Mouse (Mus musculus): ENCODE results near the gene Nmnat3. TPM values are rescaled to one million over a fixed set of nuclear protein-coding genes. Genes with fewer than 3 reads are reported as not detected.

Gene Nmnat3
- polyA plus RNA-seq, 1 experiment from 2014 or later, result 15.1 TPM

- Histone ChIP-seq H3K4me2 (ENCODE audit: low read length) (no peak overlapping the region), H3K4me1 (replicated peaks; ENCODE audit: insufficient read depth, low read length) (no peaks in the 10 kb centered on the region), H3K27me3 (ENCODE audit: insufficient read depth, low read length) (no peaks in the 10 kb centered on the region), H3K9ac (ENCODE audit: low read depth, low read length) (no peak overlapping the region), H3K9me3 (replicated peaks; ENCODE audit: low read length) (no peaks in the 10 kb centered on the region), H3K36me3 (ENCODE audit: insufficient read depth, low read length) (no peaks in the 10 kb centered on the region), H3K27ac (no peak overlapping the region), H3K4me3 (replicated peaks; ENCODE audit: low read depth, low read length) (no peak overlapping the region)
- TF ChIP-seq CTCF (IDR thresholded peaks at IDR 0.05; ENCODE audit: low read depth), result no peak
- no peak for ATAC-seq (replicated peaks; ENCODE audit: low FRiP score, low read depth)
- WGBS, result 65% methylated on average over 6 of the region's 6 CpGs
- DNase-seq (ENCODE audit: low spot score), result no peak
Observed at GRCm38 (mm10) chr9:98307011-98307410, 19.8 kb downstream of the Nmnat3 start.

GRCm38 (mm10) chr9:98311316-98311965, 24.2 kb downstream of the Nmnat3 start:
- H3K27me3 ChIP-seq (ENCODE audit: insufficient read depth, low read length), result no peaks in the 10 kb centered on the region
- H3K4me3 ChIP-seq (replicated peaks; ENCODE audit: low read depth, low read length), result no peak overlapping the region
- no peak for TF ChIP-seq CTCF (IDR thresholded peaks at IDR 0.05; ENCODE audit: low read depth)
- no peak overlapping the region for H3K9ac ChIP-seq (ENCODE audit: low read depth, low read length)
- no peak for ATAC-seq (replicated peaks; ENCODE audit: low FRiP score, low read depth)
- H3K4me2 ChIP-seq (ENCODE audit: low read length), result no peak overlapping the region
- peak; percentile 40 for DNase-seq (ENCODE audit: low spot score)
- 55% methylated on average over 12 of the region's 12 CpGs for WGBS
- no peaks in the 10 kb centered on the region for H3K4me1 ChIP-seq (replicated peaks; ENCODE audit: insufficient read depth, low read length)
- H3K9me3 ChIP-seq (replicated peaks; ENCODE audit: low read length), result no peaks in the 10 kb centered on the region
- H3K27ac ChIP-seq, result no peak overlapping the region
- H3K36me3 ChIP-seq (ENCODE audit: insufficient read depth, low read length), result no peaks in the 10 kb centered on the region

GRCm38 (mm10) chr9:98312622-98313374, 25.6 kb downstream of the Nmnat3 start:
- Histone ChIP-seq H3K4me3 (replicated peaks; ENCODE audit: low read depth, low read length) (no peak overlapping the region), H3K36me3 (ENCODE audit: insufficient read depth, low read length) (no peaks in the 10 kb centered on the region), H3K9ac (ENCODE audit: low read depth, low read length) (no peak overlapping the region), H3K27ac (no peak overlapping the region), H3K4me1 (replicated peaks; ENCODE audit: insufficient read depth, low read length) (no peaks in the 10 kb centered on the region), H3K27me3 (ENCODE audit: insufficient read depth, low read length) (no peaks in the 10 kb centered on the region), H3K4me2 (ENCODE audit: low read length) (no peak overlapping the region), H3K9me3 (replicated peaks; ENCODE audit: low read length) (no peaks in the 10 kb centered on the region)
- DNase-seq (ENCODE audit: low spot score), result no peak
- WGBS, result 75% methylated on average over 6 of the region's 6 CpGs
- no peak for ATAC-seq (replicated peaks; ENCODE audit: low FRiP score, low read depth)
- no peak for TF ChIP-seq CTCF (IDR thresholded peaks at IDR 0.05; ENCODE audit: low read depth)

- no peak overlapping the region for H3K4me2 ChIP-seq (ENCODE audit: low read length)
- 80% methylated on average over 6 of the region's 6 CpGs for WGBS
- no peak for ATAC-seq (replicated peaks; ENCODE audit: low FRiP score, low read depth)
Observed at GRCm38 (mm10) chr9:98313587-98313986, 26.4 kb downstream of the Nmnat3 start.

GRCm38 (mm10) chr9:98314059-98314650, 26.9 kb downstream of the Nmnat3 start:
- no peak overlapping the region for H3K9ac ChIP-seq (ENCODE audit: low read depth, low read length)
- no peak for ATAC-seq (replicated peaks; ENCODE audit: low FRiP score, low read depth)
- no peak overlapping the region for H3K4me3 ChIP-seq (replicated peaks; ENCODE audit: low read depth, low read length)
- TF ChIP-seq CTCF (IDR thresholded peaks at IDR 0.05; ENCODE audit: low read depth), result no peak
- H3K9me3 ChIP-seq (replicated peaks; ENCODE audit: low read length), result no peaks in the 10 kb centered on the region
- no peaks in the 10 kb centered on the region for H3K36me3 ChIP-seq (ENCODE audit: insufficient read depth, low read length)
- 0 out of 2 replicates have a peak, but pooled peaks cover 2% of the 10 kb centered on the region for H3K4me1 ChIP-seq (replicated peaks; ENCODE audit: insufficient read depth, low read length)
- WGBS, result 82% methylated on average over 7 of the region's 7 CpGs
- no peak for DNase-seq (ENCODE audit: low spot score)
- no peak overlapping the region for H3K27ac ChIP-seq
- H3K4me2 ChIP-seq (ENCODE audit: low read length), result no peak overlapping the region
- H3K27me3 ChIP-seq (ENCODE audit: insufficient read depth, low read length), result no peaks in the 10 kb centered on the region

More at GRCm38 (mm10) chr9:98313587-98313986, 26.4 kb downstream of the Nmnat3 start:
- TF ChIP-seq CTCF (IDR thresholded peaks at IDR 0.05; ENCODE audit: low read depth), result no peak
- no peaks in the 10 kb centered on the region for H3K9me3 ChIP-seq (replicated peaks; ENCODE audit: low read length)
- no peaks in the 10 kb centered on the region for H3K36me3 ChIP-seq (ENCODE audit: insufficient read depth, low read length)
- no peak overlapping the region for H3K27ac ChIP-seq
- H3K4me3 ChIP-seq (replicated peaks; ENCODE audit: low read depth, low read length), result no peak overlapping the region
- 0 out of 2 replicates have a peak, but pooled peaks cover 2% of the 10 kb centered on the region for H3K4me1 ChIP-seq (replicated peaks; ENCODE audit: insufficient read depth, low read length)
- no peak for DNase-seq (ENCODE audit: low spot score)
- no peak overlapping the region for H3K9ac ChIP-seq (ENCODE audit: low read depth, low read length)
- H3K27me3 ChIP-seq (ENCODE audit: insufficient read depth, low read length), result no peaks in the 10 kb centered on the region

GRCm38 (mm10) chr9:98317897-98318296, 30.7 kb downstream of the Nmnat3 start:
- TF ChIP-seq CTCF (IDR thresholded peaks at IDR 0.05; ENCODE audit: low read depth), result no peak
- Histone ChIP-seq H3K9me3 (replicated peaks; ENCODE audit: low read length) (no peaks in the 10 kb centered on the region; the same call in 1 of the 2 replicates), H3K36me3 (ENCODE audit: insufficient read depth, low read length) (no peaks in the 10 kb centered on the region), H3K27me3 (ENCODE audit: insufficient read depth, low read length) (no peaks in the 10 kb centered on the region), H3K4me2 (ENCODE audit: low read length) (no peak overlapping the region), H3K4me1 (replicated peaks; ENCODE audit: insufficient read depth, low read length) (0 out of 2 replicates have a peak, but pooled peaks cover 2% of the 10 kb centered on the region), H3K4me3 (replicated peaks; ENCODE audit: low read depth, low read length) (no peak overlapping the region), H3K9ac (ENCODE audit: low read depth, low read length) (no peak overlapping the region), H3K27ac (no peak overlapping the region)
- ATAC-seq (replicated peaks; ENCODE audit: low FRiP score, low read depth) (no peak), DNase-seq (ENCODE audit: low spot score) (no peak)
- WGBS, result 34% methylated on average over 4 of the region's 4 CpGs

Data from kidney, postnatal 0 days (tissue).